Mouse (Mus musculus): ENCODE results near the gene Gm39653.
"Not testable (repeated sequence)": the region's sequence is repeated elsewhere in the genome, so short reads cannot be mapped to it uniquely, and the experiment has no call there.

Gene Gm39653

DNA sequence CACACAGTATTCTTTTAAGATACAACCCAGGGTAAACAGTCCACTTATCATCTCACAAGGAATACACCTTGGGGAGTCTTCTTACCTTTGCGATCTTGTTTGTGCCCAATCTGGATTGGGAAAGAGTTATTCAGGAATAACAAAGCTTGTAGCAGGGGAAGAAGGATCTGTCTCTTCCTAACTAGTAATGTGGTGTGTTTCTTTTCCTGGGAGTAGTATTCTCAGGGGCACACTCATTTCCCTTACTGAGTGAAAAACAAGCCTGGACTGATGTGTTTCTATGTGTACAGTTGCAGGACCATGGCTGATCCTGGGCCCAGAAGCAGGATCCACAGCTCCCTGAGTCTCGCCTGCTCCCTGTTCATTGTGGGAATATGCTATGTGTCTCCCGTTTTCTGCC, at the start of gene Gm39653:
TSS of gene Gm39653 (plus strand) at position 301 of the 400 bp plus-strand sequence.
- in situ Hi-C loops (cut with MboI; ENCODE audit: unreplicated experiment in 2 of 2) = no loop called here

DNA sequence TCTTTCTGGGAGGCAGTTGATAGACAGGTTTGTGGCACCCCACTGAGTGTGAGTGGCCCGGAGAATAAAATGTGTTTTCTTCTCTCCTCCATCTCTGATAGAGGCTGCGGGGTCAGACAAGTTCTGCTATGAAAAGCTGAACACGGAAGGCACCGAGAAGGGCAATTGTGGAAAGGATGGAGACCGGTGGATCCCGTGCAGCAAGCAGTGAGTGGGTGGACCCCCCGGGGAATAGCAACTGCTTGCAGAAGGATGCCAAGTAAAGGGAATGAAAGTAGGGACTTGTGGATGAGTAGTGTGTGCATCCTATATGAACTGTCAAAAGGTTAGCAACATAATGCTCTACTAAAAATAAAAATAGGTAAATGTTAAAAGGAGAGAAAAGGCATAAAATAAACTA, 49.3 kb upstream of the Gm39653 start:
- in situ Hi-C loops (cut with MboI; ENCODE audit: unreplicated experiment in 2 of 2) = no loop called here

DNA sequence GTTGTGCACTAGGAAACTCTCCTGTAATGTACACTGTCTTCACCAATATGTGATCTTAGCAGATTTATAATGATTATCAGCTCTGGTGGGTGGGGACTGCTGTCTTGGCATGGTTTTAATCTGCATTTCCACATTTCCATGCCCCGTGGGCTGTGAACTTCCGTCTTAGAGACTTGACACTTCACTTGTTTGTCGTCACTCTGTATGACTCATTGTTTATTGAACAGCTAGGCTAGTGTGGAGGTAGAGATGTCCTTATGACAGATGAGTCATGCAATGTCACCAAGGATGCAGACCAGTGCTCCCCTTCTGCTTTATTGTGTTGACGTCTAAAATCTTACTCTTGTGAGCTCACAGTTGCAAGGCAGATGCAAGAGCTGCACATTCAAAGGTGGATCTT, 48.7 kb upstream of the Gm39653 start:
- in situ Hi-C loops (cut with MboI; ENCODE audit: unreplicated experiment in 2 of 2) = no loop called here

DNA sequence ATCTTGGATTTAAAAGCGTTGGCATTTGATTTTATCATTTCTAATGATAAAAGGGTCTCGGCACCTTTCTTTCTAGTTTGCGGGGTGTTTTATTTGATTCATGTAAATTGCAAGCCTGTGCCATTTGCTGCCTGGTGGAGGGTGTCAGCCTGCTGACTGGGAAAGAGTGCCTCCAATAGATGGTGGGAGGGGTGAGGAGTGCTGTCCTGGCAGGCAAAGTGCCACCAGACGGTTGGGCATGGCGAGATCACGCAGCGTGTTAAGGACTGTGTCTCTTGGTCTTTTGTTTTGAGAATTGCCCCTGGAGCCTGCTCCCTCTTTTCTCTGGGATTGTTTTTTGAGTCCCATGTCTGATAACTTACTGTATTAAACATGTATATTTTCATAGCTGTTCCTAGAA, 43.5 kb upstream of the Gm39653 start:
- in situ Hi-C loops (cut with MboI; ENCODE audit: unreplicated experiment in 2 of 2) = no loop called here

DNA sequence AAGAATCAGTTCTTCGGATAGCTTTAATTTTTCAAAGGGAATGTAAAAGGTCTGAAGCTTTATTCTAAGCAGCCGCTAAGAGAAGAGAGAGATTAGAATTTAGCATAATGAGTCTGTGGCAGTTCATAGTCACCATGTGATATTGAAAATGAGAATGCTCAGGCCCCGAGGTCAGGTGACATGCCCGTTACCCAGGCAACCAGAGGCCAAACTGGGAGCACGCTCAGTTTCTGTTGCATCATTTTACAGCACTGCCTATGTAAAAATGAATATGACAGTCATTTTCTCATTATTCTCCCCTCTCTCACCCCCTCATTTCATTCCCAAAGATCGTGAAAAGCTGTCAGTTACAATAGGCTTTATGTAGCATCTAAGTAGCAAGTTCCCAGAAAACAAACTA, 42.3 kb upstream of the Gm39653 start:
- in situ Hi-C loops (cut with MboI; ENCODE audit: unreplicated experiment in 2 of 2) = no loop called here

GRCm38 (mm10) chr1:63573864-63574611, 41.7 kb upstream of the Gm39653 start:
- in situ Hi-C loops (cut with MboI; ENCODE audit: unreplicated experiment in 2 of 2) = no loop called here

GRCm38 (mm10) chr1:63576803-63577202, 39.0 kb upstream of the Gm39653 start:
- in situ Hi-C loops (cut with MboI; ENCODE audit: unreplicated experiment in 2 of 2) = no loop called here

DNA sequence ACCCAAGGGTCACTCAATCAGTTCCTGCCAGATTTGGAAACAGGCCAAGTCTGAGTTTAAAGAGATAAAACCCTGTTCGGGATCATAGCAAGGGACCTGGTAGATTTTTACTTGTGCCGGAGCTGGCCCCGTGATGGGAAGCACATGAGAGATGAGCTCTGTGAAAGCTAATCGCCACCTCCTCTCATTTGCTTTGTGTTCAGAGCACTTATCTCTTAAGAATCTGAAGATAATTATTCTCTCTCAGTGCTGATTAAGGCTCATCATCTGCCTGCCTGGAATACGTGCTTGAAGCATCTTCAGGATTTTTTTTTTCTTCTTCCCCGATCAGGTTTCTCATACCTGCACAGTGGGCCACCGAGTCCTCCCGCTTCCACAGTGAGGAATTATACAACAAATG, 36.6 kb upstream of the Gm39653 start:
- in situ Hi-C loops (cut with MboI; ENCODE audit: unreplicated experiment in 2 of 2) = no loop called here

GRCm38 (mm10) chr1:63586869-63587268, 28.9 kb upstream of the Gm39653 start:
- in situ Hi-C loops (cut with MboI; ENCODE audit: unreplicated experiment in 2 of 2) = no loop called here

- in situ Hi-C loops (cut with MboI; ENCODE audit: unreplicated experiment in 2 of 2) = no loop called here
Measured at GRCm38 (mm10) chr1:63603870-63604500, 11.8 kb upstream of the Gm39653 start.

DNA sequence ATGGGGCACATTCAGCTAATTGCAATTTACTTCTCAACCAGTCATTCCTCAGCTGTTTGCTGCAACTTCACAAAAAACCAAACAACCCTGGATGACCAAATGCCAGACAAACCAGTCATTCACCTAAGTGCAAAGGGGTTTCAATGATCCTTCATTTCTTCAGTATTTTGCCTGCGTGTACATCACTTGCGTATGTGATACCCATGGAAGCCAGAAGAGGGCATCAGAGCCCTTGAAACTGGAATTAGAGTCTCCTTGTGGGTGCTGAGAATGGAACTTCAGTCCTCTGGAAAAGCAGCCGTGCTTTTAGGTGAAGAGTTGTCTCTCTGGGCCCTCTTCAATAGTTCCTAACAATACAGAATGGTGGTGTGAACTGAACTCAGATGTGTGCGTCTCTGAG, 6.2 kb upstream of the Gm39653 start:
- in situ Hi-C loops (cut with MboI; ENCODE audit: unreplicated experiment in 2 of 2) = no loop called here

GRCm38 (mm10) chr1:63614594-63614993, 1.2 kb upstream of the Gm39653 start:
- in situ Hi-C loops (cut with MboI; ENCODE audit: unreplicated experiment in 2 of 2) = no loop called here

- in situ Hi-C loops (cut with MboI; ENCODE audit: unreplicated experiment in 2 of 2) = no loop called here
Measured at GRCm38 (mm10) chr1:63628211-63628610, 12.4 kb downstream of the Gm39653 start.

DNA sequence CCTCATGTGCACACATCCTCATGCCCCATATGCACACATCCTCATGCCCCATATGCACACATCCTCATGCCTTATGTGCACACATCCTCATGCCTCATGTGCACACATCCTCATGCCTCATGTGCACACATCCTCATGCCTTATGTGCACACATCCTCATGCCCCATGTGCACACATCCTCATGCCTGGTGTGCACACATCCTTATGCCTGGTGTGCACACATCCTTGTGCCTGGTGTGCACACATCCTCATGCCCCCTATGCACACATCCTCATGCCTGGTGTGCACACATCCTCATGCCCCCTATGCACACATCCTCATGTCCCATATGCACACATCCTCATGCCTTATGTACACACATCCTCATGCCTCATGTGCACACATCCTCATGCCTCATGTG, 14.6 kb downstream of the Gm39653 start:
- in situ Hi-C loops (cut with MboI; ENCODE audit: unreplicated experiment in 2 of 2) = not testable (repeated sequence)

DNA sequence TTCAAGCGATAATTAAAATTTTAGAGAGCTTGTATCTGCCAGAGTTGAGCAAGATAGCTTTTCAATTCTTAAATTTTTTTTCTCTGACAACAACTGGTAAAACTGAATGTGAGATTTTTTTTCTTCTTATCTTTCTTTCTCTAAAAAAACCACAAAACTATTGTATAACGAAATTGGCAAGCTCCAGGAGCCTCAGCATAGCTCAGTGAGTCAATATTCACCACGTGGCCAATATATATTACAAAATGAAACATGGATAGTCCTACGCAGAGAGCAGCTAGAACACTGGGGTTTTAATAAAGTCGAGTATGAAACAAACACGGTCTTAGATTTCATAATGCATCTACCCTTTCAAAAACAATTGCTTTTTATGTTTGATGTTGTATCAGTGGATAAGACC, 24.2 kb downstream of the Gm39653 start:
- in situ Hi-C loops (cut with MboI; ENCODE audit: unreplicated experiment in 2 of 2) = no loop called here

DNA sequence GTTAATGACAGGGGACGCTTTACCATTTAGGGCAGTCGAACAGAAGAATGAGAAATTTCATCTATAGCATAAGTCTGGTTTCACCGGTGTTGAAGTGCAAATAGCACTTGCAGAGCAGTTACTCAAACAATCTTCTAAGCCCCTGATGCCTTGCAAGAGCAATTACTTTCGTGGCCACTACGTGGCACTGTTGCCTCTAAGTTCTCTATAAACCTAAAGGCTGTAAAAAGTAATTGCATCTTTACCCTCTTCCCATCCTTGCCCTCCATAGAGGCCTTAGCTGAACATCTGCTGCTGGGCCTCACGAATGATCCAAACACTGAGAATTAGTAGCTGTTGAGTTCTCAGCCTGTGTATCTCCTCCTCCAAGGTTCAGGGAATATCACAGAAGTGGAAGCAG, 42.2 kb downstream of the Gm39653 start:
- in situ Hi-C loops (cut with MboI; ENCODE audit: unreplicated experiment in 2 of 2) = loop anchor here (5.0 to 25.0 kb wide), 5 partner anchors 479 to 1629 kb away; partner anchors contain the start of gene Pth2r (in 1 of the 2)

DNA sequence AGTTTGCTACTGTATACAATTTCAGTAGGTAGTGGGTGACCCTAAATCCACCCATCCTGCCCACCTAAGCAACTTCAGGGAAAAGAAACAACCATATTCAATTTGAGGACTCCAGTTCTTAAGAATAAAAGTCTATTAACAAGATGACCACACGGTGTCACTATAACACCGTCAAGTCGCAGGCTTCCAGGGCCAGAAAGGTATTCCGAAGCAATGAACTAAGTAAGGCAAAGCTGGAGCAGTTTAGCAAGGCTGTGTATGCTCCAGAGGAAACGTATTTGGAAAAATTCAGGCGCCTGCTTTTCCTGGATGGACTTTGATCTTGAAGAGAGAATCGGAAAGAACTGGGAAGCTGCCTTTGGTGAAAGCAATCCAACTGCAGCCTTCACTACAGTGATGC, 43.8 kb downstream of the Gm39653 start:
- in situ Hi-C loops (cut with MboI; ENCODE audit: unreplicated experiment in 2 of 2) = loop anchor here (5.0 to 25.0 kb wide), 5 partner anchors 478 to 1628 kb away; partner anchors contain the start of gene Pth2r (in 1 of the 2)

GRCm38 (mm10) chr1:63666089-63666488, 50.3 kb downstream of the Gm39653 start:
- in situ Hi-C loops (cut with MboI; ENCODE audit: unreplicated experiment in 2 of 2) = loop anchor here (5.0 to 25.0 kb wide), 6 partner anchors 279 to 1621 kb away; partner anchors contain the start of gene Pth2r (in 1 of the 2)

DNA sequence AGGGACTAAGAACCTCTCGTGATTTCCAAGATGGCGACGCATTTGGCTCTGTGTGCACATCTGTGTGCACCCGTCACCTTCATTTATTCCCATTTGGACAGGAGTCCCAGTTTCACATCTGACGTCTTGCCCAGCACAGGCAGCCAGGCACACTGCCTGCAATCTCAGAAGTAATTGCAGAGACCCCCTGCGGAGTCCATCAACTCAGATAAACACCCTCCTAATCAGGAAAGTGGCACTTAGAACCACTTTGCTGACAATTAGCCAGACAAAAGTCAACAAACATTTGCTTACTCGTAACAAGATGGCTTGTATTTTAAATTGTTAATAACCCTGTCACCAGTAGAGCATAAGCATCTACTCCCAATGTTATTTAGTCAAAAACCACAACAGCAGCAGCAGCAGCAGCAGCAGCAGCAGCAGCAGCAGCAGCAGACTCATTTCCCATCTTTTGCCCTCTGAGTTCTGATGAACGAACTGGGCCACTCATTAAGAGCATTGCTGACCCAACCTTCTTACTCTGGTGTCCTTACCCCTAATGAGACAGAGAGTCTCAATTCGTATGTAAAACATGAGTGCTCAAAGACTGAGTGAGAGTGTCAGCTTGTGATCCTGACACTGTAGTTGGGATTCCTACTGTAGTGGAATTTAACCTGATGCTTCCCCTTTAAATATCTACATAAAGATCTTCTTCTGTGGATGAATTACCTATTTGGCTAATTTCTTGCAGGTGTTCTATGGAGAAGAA, 51.6 kb downstream of the Gm39653 start:
- in situ Hi-C loops (cut with MboI; ENCODE audit: unreplicated experiment in 2 of 2) = loop anchor here (5.0 to 25.0 kb wide), 6 partner anchors 277 to 1620 kb away; partner anchors contain the start of gene Pth2r (in 1 of the 2)

- in situ Hi-C loops (cut with MboI; ENCODE audit: unreplicated experiment in 2 of 2) = loop anchor here (5.0 to 25.0 kb wide), 6 partner anchors 277 to 1619 kb away; partner anchors contain the start of gene Pth2r (in 1 of the 2)
Measured at GRCm38 (mm10) chr1:63667949-63668851, 52.4 kb downstream of the Gm39653 start.

Data from v-Abl transformed pro-B cells (cell line).